Mouse (Mus musculus): Measurements from ENCODE around the gene Scap.

DNA sequence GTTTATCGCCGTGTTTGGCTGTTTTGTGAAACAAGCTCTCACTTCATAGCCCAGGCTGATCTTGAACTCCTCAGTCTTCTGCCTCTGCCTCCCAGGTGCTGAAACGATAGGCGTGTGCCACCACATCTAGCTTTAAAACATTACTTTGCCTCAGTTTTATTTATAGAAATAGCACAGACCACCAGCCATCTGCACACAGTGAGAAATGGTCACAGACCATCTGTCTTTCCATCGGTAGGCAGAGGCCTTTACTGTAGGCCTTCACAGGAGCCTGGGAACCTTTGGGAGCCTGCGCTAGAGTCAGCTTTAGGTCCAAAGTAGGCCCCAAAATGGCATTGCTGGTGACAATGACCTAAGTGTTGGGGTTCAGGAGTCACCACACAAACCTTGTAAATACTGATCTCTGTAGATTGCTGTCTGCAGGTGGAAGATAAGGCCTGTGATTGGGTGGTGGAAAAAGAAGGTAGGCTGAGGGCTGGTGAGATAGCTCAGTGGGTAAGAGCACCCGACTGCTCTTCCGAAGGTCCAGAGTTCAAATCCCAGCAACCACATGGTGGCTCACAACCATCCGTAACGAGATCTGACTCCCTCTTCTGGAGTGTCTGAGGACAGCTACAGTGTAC is 48.9 kb upstream of the Scap start:
- no peak for TF ChIP-seq EP300 (IDR thresholded peaks at IDR 0.05; ENCODE audit: insufficient read depth, low read depth, low read length)
- TF ChIP-seq CTCF (IDR thresholded peaks at IDR 0.05) = no peak

All from heart, adult 2 months (tissue).